Mouse (Mus musculus) heart, adult 2 months (tissue): Measurements from ENCODE around the gene Fut2. TPM values are rescaled to one million over a fixed set of nuclear protein-coding genes. Genes with fewer than 3 reads are reported as not detected.

Experiments used
- DNase-seq, 2 experiments: peaks; one replicate each; pipeline ENCODE4 v3.0.0; 2021
- H3K27ac ChIP-seq: fragments of 200-600 bp; 2 replicates; pipeline ENCODE4 v1.8.1; 2022
- H3K27me3 ChIP-seq: fragments of 200-500 bp; 2 replicates; pipeline ENCODE4 v1.6.1; 2012; ENCODE audit warnings: mild to moderate bottlenecking, low read length, inconsistent platforms, mixed read lengths; ENCODE audit not compliant: control insufficient read depth, insufficient read depth
- H3K36me3 ChIP-seq: fragments of 200-500 bp; 2 replicates; pipeline ENCODE4 v1.6.1; 2012; ENCODE audit warnings: low read length, inconsistent platforms; ENCODE audit not compliant: control insufficient read depth, insufficient read depth
- H3K4me1 ChIP-seq: fragments of 200-500 bp; 2 replicates; pipeline ENCODE4 v1.6.1; 2011; ENCODE audit warnings: low read length; ENCODE audit not compliant: control insufficient read depth, insufficient read depth
- H3K4me3 ChIP-seq: fragments of 200-600 bp; 2 replicates; pipeline ENCODE4 v1.8.1; 2022
- H3K79me2 ChIP-seq: fragments of 200-500 bp; replicated peaks from 2 replicates; pipeline ENCODE4 v1.6.1; 2012; ENCODE audit warnings: mild to moderate bottlenecking, inconsistent platforms, low read length, moderate library complexity, mixed read lengths; ENCODE audit not compliant: control insufficient read depth, insufficient read depth
- H3K9ac ChIP-seq: fragments of 200-500 bp; 2 replicates; pipeline ENCODE4 v1.6.1; 2012; ENCODE audit warnings: low read depth, mild to moderate bottlenecking, control low read depth, inconsistent platforms, low read length, mixed read lengths
- CTCF ChIP-seq: fragments of 200-600 bp; IDR thresholded peaks from 2 replicates; pipeline ENCODE4 v1.8.1; 2022; ENCODE audit warnings: antibody characterized with exemption, mild to moderate bottlenecking, moderate library complexity
- EP300 ChIP-seq: fragments of 200-500 bp; IDR thresholded peaks from 2 replicates; pipeline ENCODE4 v1.6.1; 2011; ENCODE audit warnings: low read depth, low read length, control low read depth; ENCODE audit not compliant: insufficient read depth
- POLR2A ChIP-seq: fragments of 200-500 bp; IDR thresholded peaks from 2 replicates; pipeline ENCODE4 v1.6.1; 2011; ENCODE audit warnings: mild to moderate bottlenecking, low read depth, low read length, control low read depth; ENCODE audit not compliant: insufficient read depth
- WGBS: fragments of 180-500 bp; shearing (Covaris S2); methylation state at CpG from one replicate; pipeline ENCODE4 v1.1.7; 2018; 5-methylcytosine and 5-hydroxymethylcytosine counted together
- intact Hi-C: fragments of 180-260 bp; cut with DNase I; formaldehyde crosslinking; loops from one replicate; pipeline ENCODE4 v1.15.1; 2025
- polyA plus RNA-seq: library from polyadenylated mRNA; depleted of rRNA; stranded (reverse); fragments of >200 nt; gene quantifications from 2 replicates; pipeline ENCODE4 v1.2.3, GENCODE M21; 2012
- total RNA-seq, 2 experiments: library from RNA; stranded (reverse); gene quantifications; 2 replicates each; pipeline ENCODE4 v1.2.3; 2021

The Fut2 gene
- total and polyA plus RNA-seq, 3 experiments = 0.50 to 1.1 (median 0.60) TPM

GRCm38 (mm10) chr7:45640191-45640957, 25.8 kb downstream of the Fut2 start:
- Histone ChIP-seq H3K27ac (peak overlapping the region; percentile 63), H3K79me2 (no peaks in the 10 kb centered on the region), H3K4me1 (peaks cover 22% of the 10 kb centered on the region), H3K36me3 (peaks cover 9% of the 10 kb centered on the region), H3K27me3 (no peaks in the 10 kb centered on the region), H3K9ac (no peak overlapping the region), H3K4me3 (no peak overlapping the region; the same call in 1 of the 2 replicates)
- WGBS = 59% methylated on average over 19 of the region's 19 CpGs
- TF ChIP-seq CTCF (no peak), EP300 (no peak), POLR2A (no peak)
- DNase-seq = peak in 1 of 2 experiments; percentile 39
- intact Hi-C loops = loop anchor here (1.0 to 5.0 kb wide), 2 partner anchors 13 to 42 kb away; partner anchors contain the start of genes Ntn5 and Rasip1

GRCm38 (mm10) chr7:45639561-45640027, 26.6 kb downstream of the Fut2 start, which contains the start of gene Mamstr:
Gene Mamstr, plus strand, starts transcription at chr7:45639977.
- intact Hi-C loops = loop anchor here (1.0 to 5.0 kb wide), 2 partner anchors 12 to 43 kb away; partner anchors contain the start of genes Ntn5 and Rasip1
- H3K27me3 ChIP-seq = no peaks in the 10 kb centered on the region
- no peaks in the 10 kb centered on the region for H3K79me2 ChIP-seq
- no peak for DNase-seq
- H3K9ac ChIP-seq = no peak within 1 kb of the TSS
- WGBS = 54% methylated on average over 19 of the region's 19 CpGs
- H3K27ac ChIP-seq = peak within 1 kb of the TSS; percentile 63
- H3K4me1 ChIP-seq = peaks cover 26% of the 10 kb centered on the region
- TF ChIP-seq EP300 = no peak
- TF ChIP-seq CTCF = no peak
- no peak for TF ChIP-seq POLR2A
- H3K4me3 ChIP-seq = no peak within 1 kb of the TSS; the same call in 1 of the 2 replicates
- peaks cover 9% of the 10 kb centered on the region for H3K36me3 ChIP-seq

- 46% methylated on average over 29 of the region's 29 CpGs for WGBS
- TF ChIP-seq CTCF = no peak
- TF ChIP-seq POLR2A = peak; percentile 66
- intact Hi-C loops = no loop called here
- H3K4me3 ChIP-seq = no peak overlapping the region
- no peak overlapping the region; the same call in 1 of the 2 replicates for H3K27ac ChIP-seq
- no peak overlapping the region for H3K9ac ChIP-seq
- H3K27me3 ChIP-seq = no peaks in the 10 kb centered on the region
- H3K4me1 ChIP-seq = peaks cover 28% of the 10 kb centered on the region
- peak; percentile 84 to 90 for DNase-seq
- H3K36me3 ChIP-seq = peaks cover 9% of the 10 kb centered on the region
- no peaks in the 10 kb centered on the region for H3K79me2 ChIP-seq
These were observed 27.4 kb downstream of the Fut2 start for GRCm38 (mm10) chr7:45638623-45639401.

- no peaks in the 10 kb centered on the region for H3K79me2 ChIP-seq
- H3K4me3 ChIP-seq = no peak overlapping the region
- H3K36me3 ChIP-seq = peaks cover 16% of the 10 kb centered on the region
- H3K27ac ChIP-seq = no peak overlapping the region
- intact Hi-C loops = no loop called here
- H3K4me1 ChIP-seq = peaks cover 27% of the 10 kb centered on the region
- H3K9ac ChIP-seq = no peak overlapping the region
- no peaks in the 10 kb centered on the region for H3K27me3 ChIP-seq
- WGBS = 85% methylated on average over 6 of the region's 6 CpGs
- TF ChIP-seq EP300 = no peak
- DNase-seq = no peak
These were observed 28.5 kb downstream of the Fut2 start for GRCm38 (mm10) chr7:45637710-45638109.

- DNase-seq = peak; percentile 54 to 60
- WGBS = 38% methylated on average over 15 of the region's 15 CpGs
- TF ChIP-seq POLR2A = no peak
- TF ChIP-seq EP300 = 0 out of 2 replicates have a peak, but pooled peaks have one; percentile 11
- no peaks in the 10 kb centered on the region for H3K79me2 ChIP-seq
- H3K9ac ChIP-seq = no peak overlapping the region
- peaks cover 20% of the 10 kb centered on the region for H3K4me1 ChIP-seq
- H3K27ac ChIP-seq = peak overlapping the region; percentile 55
- H3K4me3 ChIP-seq = no peak overlapping the region; the same call in 1 of the 2 replicates
- intact Hi-C loops = no loop called here
- H3K27me3 ChIP-seq = no peaks in the 10 kb centered on the region
- peaks cover 19% of the 10 kb centered on the region for H3K36me3 ChIP-seq
These were observed 30.2 kb downstream of the Fut2 start for GRCm38 (mm10) chr7:45635711-45636688.
